Mouse (Mus musculus) CH12.LX (cell line): ENCODE measurements around the gene Ablim1. TPM values are rescaled to one million over a fixed set of nuclear protein-coding genes. Genes with fewer than 3 reads are reported as not detected.

Source experiments
- DNase-seq: peaks from one replicate; pipeline ENCODE4 v3.0.0-alpha.2; 2013; ENCODE audit errors: extremely low read depth
- H3K27ac ChIP-seq: 2 replicates; pipeline ENCODE4 v1.5.1; 2012; ENCODE audit warnings: low read depth, mild to moderate bottlenecking, control low read depth, moderate library complexity; ENCODE audit not compliant: insufficient read depth
- H3K27me3 ChIP-seq: replicated peaks from 2 replicates; pipeline ENCODE3; 2012; ENCODE audit warnings: inconsistent platforms
- H3K36me3 ChIP-seq, 2 experiments: replicated peaks in 1 of 2; 2 replicates each; pipeline versions ENCODE3 to v1.6.1; 2012; ENCODE audit warnings: inconsistent platforms in 1 of 2, low read length in 1 of 2, mild to moderate bottlenecking in 1 of 2, mixed read lengths in 1 of 2, moderate library complexity in 1 of 2; ENCODE audit not compliant: control insufficient read depth in 1 of 2, insufficient read depth in 1 of 2
- H3K4me1 ChIP-seq, 2 experiments: 2 replicates each; pipeline ENCODE4 v1.6.1; 2012; ENCODE audit warnings: inconsistent platforms in 1 of 2, moderate library complexity in 1 of 2; ENCODE audit not compliant: insufficient read depth in 2 of 2, control insufficient read depth in 1 of 2
- H3K4me2 ChIP-seq: 2 replicates; pipeline ENCODE4 v1.6.1; 2012; ENCODE audit warnings: low read depth, mild to moderate bottlenecking, control low read depth; ENCODE audit not compliant: poor library complexity, insufficient read depth, severe bottlenecking
- H3K4me3 ChIP-seq, 3 experiments: fragments of 150-350 bp in 1 of 3; sonication (generic) in 1 of 3; replicated peaks in 1 of 3; 2 replicates each; pipeline versions ENCODE3 to v1.5.1; 2011 to 2012; ENCODE audit warnings: low read depth in 2 of 3, low read length in 2 of 3, mild to moderate bottlenecking in 2 of 3, moderate library complexity in 2 of 3, control low read depth in 1 of 3, improper control_type of control experiment in 1 of 3, inconsistent platforms in 1 of 3, mixed read lengths in 1 of 3; ENCODE audit not compliant: poor library complexity in 1 of 3
- H3K79me2 ChIP-seq: replicated peaks from 2 replicates; pipeline ENCODE4 v1.6.1; 2012; ENCODE audit warnings: mild to moderate bottlenecking, moderate library complexity; ENCODE audit not compliant: control insufficient read depth, poor library complexity, insufficient read depth, severe bottlenecking; ENCODE audit errors: extremely low read depth
- H3K9ac ChIP-seq: 2 replicates; pipeline ENCODE4 v1.6.1; 2012; ENCODE audit warnings: low read depth, mild to moderate bottlenecking, control low read depth, moderate library complexity; ENCODE audit not compliant: insufficient read depth
- H3K9me3 ChIP-seq: replicated peaks from 2 replicates; pipeline ENCODE3; 2012; ENCODE audit warnings: low read length, inconsistent platforms, mixed read lengths
- CHD1 ChIP-seq: IDR thresholded peaks from 2 replicates; pipeline ENCODE4 v1.6.1; 2012; ENCODE audit warnings: low read depth, low read length, improper control_type of control experiment, inconsistent platforms
- E2F4 ChIP-seq: IDR thresholded peaks from 2 replicates; pipeline ENCODE4 v1.6.1; 2011; ENCODE audit warnings: low read depth, low read length, improper control_type of control experiment; ENCODE audit not compliant: insufficient replicate concordance
- EP300 ChIP-seq: IDR thresholded peaks from 2 replicates; pipeline ENCODE4 v1.6.1; 2011; ENCODE audit warnings: low read length, improper control_type of control experiment
- GABPA ChIP-seq: IDR thresholded peaks from 2 replicates; pipeline ENCODE4 v1.6.1; 2012; ENCODE audit warnings: low read depth, low read length, improper control_type of control experiment, inconsistent platforms; ENCODE audit not compliant: insufficient replicate concordance
- HCFC1 ChIP-seq: IDR thresholded peaks from 2 replicates; pipeline ENCODE4 v1.6.1; 2012; ENCODE audit warnings: low read depth, mild to moderate bottlenecking, inconsistent platforms, low read length, improper control_type of control experiment
- JUN ChIP-seq: IDR thresholded peaks from 2 replicates; pipeline ENCODE4 v1.6.1; 2011; ENCODE audit warnings: low read depth, mild to moderate bottlenecking, low read length, improper control_type of control experiment, moderate library complexity; ENCODE audit not compliant: insufficient read depth
- KAT2A ChIP-seq: IDR thresholded peaks from 2 replicates; pipeline ENCODE4 v1.6.1; 2012; ENCODE audit warnings: low read length, improper control_type of control experiment, inconsistent platforms; ENCODE audit not compliant: insufficient replicate concordance
- MAFK ChIP-seq: IDR thresholded peaks from 2 replicates; pipeline ENCODE4 v1.6.1; 2011; ENCODE audit warnings: low read length, improper control_type of control experiment; ENCODE audit not compliant: insufficient replicate concordance
- MAZ ChIP-seq: IDR thresholded peaks from 2 replicates; pipeline ENCODE4 v1.6.1; 2012; ENCODE audit warnings: low read depth, mild to moderate bottlenecking, inconsistent platforms, low read length, improper control_type of control experiment, moderate library complexity
- PAX5 ChIP-seq: IDR thresholded peaks from 2 replicates; pipeline ENCODE4 v1.6.1; 2012; ENCODE audit warnings: low read length, inconsistent platforms, mixed read lengths
- RCOR1 ChIP-seq: conservative IDR thresholded peaks from 2 replicates; pipeline ENCODE4 v1.6.1; 2012; ENCODE audit warnings: low read depth, mild to moderate bottlenecking, inconsistent platforms, low read length, improper control_type of control experiment
- TCF12 ChIP-seq: IDR thresholded peaks from 2 replicates; pipeline ENCODE4 v1.6.1; 2014; ENCODE audit warnings: low read depth, mild to moderate bottlenecking, inconsistent platforms, low read length, improper control_type of control experiment
- dilution Hi-C: fragments of 300-500 bp; cut with MboI; formaldehyde crosslinking; loops from 2 replicates; pipeline ENCODE4 v1.14.3; 2020; ENCODE audit warnings: low sequenced_read_pairs; ENCODE audit not compliant: extremely low pct_unique_long_range_greater_than_20kb, extremely low pct_ligation_motif_present
- in situ Hi-C: fragments of 300-500 bp; cut with MboI; formaldehyde crosslinking; loops from 3 replicates; pipeline ENCODE4 v1.14.3; 2019; ENCODE audit warnings: low sequenced_read_pairs, low pct_ligation_motif_present, low pct_unique_long_range_greater_than_20kb, mixed read lengths
- polyA plus RNA-seq: library from polyadenylated mRNA; unstranded; fragments of >175 nt; gene quantifications from 2 replicates; pipeline ENCODE4 v1.2.1, GENCODE M21; 2012; ENCODE audit warnings: low read depth; ENCODE audit not compliant: insufficient read length
- total RNA-seq, 2 experiments: library from RNA; depleted of rRNA; stranded (reverse); fragments of 300-350 nt in 1 of 2; fragments of >200 nt in 1 of 2; gene quantifications; 2 replicates each; pipeline ENCODE4 v1.2.3; 2012 to 2014

Gene Ablim1
- total and polyA plus RNA-seq, 3 experiments: 0.85 to 2.4 (median 2.0) TPM

- no peak overlapping the region for H3K27ac ChIP-seq
- no peak overlapping the region for H3K9ac ChIP-seq
- DNase-seq: no peak
- no peaks in the 10 kb centered on the region for H3K9me3 ChIP-seq
- H3K36me3 ChIP-seq: no peaks in the 10 kb centered on the region
- H3K27me3 ChIP-seq: no peaks in the 10 kb centered on the region
- dilution Hi-C loops (no loop called here), in situ Hi-C loops (no loop called here)
- peaks cover 1 to 3% of the 10 kb centered on the region in 2 experiments; a peak in 2 of 4 replicates for H3K4me1 ChIP-seq
- no peak overlapping the region for H3K4me2 ChIP-seq
- TF ChIP-seq EP300 (no peak), KAT2A (no peak), E2F4 (no peak), CHD1 (no peak), MAZ (no peak), GABPA (no peak)
- H3K4me3 ChIP-seq: no peak overlapping the region
- no peaks in the 10 kb centered on the region for H3K79me2 ChIP-seq
Measured at GRCm38 (mm10) chr19:57185021-57185420, 129.7 kb downstream of the Ablim1 start.

GRCm38 (mm10) chr19:57182938-57183720 lies 131.6 kb downstream of the Ablim1 start:
- no peaks in the 10 kb centered on the region for H3K27me3 ChIP-seq
- TF ChIP-seq TCF12 (no peak), HCFC1 (no peak)
- H3K27ac ChIP-seq: no peak overlapping the region
- in situ Hi-C loops: no loop called here
- dilution Hi-C loops: no loop called here
- H3K36me3 ChIP-seq: no peaks in the 10 kb centered on the region
- H3K4me2 ChIP-seq: no peak overlapping the region
- no peaks in the 10 kb centered on the region for H3K79me2 ChIP-seq
- no peaks in the 10 kb centered on the region for H3K9me3 ChIP-seq
- H3K4me3 ChIP-seq: no peak overlapping the region
- H3K9ac ChIP-seq: no peak overlapping the region
- peaks cover 3% of the 10 kb centered on the region in 2 experiments; a peak in 2 of 4 replicates for H3K4me1 ChIP-seq
- DNase-seq: no peak

- no peak overlapping the region for H3K4me3 ChIP-seq
- no peak overlapping the region for H3K4me2 ChIP-seq
- DNase-seq: no peak
- in situ Hi-C loops (no loop called here), dilution Hi-C loops (no loop called here)
- H3K4me1 ChIP-seq: peaks cover 3% of the 10 kb centered on the region in 2 experiments; a peak in 2 of 4 replicates
- no peak overlapping the region for H3K27ac ChIP-seq
- TF ChIP-seq PAX5 (no peak), MAFK (no peak), RCOR1 (no peak), EP300 (no peak), CHD1 (no peak), JUN (no peak), E2F4 (no peak), TCF12 (no peak)
- no peaks in the 10 kb centered on the region for H3K9me3 ChIP-seq
- no peaks in the 10 kb centered on the region for H3K27me3 ChIP-seq
- H3K79me2 ChIP-seq: no peaks in the 10 kb centered on the region
- H3K9ac ChIP-seq: no peak overlapping the region
- no peaks in the 10 kb centered on the region for H3K36me3 ChIP-seq
Measured at GRCm38 (mm10) chr19:57181852-57182528, 132.7 kb downstream of the Ablim1 start.
